Mouse (Mus musculus) adrenal gland, adult 8-10 months (tissue): ENCODE measurements at regions not wholly inside any gene's neighbourhood (a gene's known extent, or its start where the extent isn't known, plus 50 kb on each side); places are given as distances from the start of the nearest gene placed in this dataset.

ENCODE experiments used
- DNase-seq: peaks from one replicate; pipeline ENCODE4 v3.0.0; 2022

DNA sequence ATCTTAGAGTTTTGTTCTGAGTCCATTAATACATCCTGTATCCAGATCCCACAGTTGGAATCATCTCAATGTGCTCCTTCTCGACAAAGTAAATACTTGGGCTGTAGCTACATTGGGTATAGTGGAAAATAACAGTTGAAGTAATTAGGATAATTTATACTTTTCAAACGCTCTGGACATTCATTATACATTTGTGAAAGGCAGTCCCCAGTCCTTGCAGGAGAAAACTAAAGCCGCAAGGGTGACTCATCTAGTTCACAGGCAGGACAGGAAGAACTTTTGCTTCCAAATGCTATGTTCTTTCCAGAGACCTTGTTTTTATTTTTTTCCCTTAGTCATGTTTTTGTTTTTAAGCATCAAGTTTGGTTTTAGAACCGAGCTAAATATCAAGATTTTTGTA, 218.8 kb downstream of the Gpr37 start:
- no peak for DNase-seq

DNA sequence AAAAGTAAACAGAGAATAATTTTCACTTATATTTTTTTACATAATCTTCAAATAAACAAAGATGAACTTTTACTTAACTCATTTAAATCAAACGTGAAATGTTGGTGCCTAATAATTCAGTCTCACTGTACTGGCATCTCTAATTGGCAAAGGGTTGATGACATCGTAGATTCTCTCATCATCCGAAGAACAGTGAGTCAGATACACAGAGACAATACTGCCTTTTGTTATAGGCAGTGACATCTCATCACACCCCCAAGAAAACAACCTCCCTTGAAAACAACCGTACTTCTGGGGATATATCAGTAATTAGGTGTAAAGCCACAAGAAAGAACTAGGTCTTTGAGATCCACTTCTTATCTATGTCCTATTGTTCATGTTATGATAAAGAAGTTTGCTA, 227.5 kb downstream of the Gpr37 start:
- no peak for DNase-seq

DNA sequence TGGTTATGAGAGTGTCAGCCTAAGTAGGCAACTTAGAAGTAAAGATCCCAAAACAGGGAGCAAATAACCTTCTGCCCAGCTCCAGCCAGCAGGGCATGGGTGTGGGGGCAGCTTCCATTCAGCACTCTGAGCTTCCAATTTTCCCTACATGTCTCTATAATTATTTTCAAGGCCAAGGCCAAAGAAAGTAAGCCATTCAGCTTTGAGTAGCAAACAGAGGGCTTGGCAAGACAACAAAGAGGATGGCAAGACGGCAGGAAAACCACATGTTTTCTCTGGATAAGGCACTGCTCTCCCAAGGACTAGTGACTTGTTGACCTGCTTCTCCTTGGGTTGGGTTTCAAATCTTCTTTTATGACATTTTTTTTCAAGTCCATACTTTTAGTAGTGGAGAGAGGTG, 240.1 kb downstream of the Gpr37 start:
- DNase-seq, result peak; percentile 70

DNA sequence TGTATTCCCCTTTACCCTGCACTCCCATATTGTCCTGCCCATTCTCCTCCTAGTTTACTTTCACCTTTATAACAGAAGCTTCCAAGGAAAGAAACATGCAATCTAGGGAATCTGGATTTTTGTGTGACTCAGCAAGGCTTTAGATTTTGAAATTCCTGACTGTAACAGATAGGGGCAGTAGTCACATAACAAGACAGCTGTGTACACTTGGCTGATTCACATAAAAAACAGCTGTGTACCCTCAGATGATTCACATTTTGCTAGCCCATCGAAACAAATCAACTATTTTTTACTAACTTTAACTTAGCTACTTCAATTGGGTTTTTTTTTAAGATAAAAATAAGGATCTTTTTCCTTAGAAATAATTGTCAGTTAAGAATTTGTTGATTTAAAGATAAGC, 240.6 kb downstream of the Gpr37 start:
- no peak for DNase-seq

DNA sequence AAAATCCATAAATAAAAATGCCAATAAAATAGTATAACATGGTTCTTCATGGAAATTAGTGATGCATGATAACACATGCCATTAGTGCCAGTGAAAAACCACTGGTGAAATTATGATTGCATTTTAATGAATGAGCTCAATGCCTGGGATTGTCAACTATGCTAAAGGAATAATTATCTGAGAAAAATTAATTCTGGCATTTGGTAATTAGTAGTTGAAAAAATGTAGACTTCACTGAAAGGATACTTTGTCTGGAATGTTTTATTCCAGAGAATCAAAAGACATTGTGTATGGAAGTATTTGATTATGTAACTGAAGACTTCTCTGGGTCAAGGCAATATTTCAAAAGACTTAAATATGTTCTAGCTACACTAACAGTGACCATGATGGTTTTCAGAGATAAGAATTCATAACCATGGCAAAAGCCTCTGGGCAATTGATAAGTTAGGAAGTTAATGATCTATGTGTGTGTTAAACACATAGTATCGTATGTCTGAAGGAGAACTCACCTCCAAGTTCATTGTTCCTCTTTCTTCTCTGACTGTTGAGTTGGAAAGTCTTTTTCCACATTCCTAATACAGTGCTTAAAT, 245.1 kb downstream of the Gpr37 start:
- DNase-seq, result no peak

DNA sequence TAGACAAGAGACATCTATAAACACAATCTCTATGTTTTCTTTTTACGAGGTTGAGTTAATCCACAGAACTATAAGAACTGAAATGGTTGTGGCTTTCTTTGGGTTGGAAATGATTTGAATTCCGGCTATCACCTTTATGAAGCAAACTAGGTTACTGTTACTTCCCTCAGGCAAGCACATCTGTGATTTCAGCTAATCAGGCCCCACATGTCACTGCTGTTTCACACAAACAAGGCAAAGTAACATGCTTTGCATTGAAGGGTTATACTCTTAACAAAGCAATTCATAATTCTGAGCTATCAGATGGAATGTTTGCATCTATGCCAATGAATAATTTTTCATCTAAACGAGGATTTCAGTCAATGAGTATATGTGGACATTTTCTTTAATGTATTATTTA, 246.4 kb downstream of the Gpr37 start:
- DNase-seq, result no peak

DNA sequence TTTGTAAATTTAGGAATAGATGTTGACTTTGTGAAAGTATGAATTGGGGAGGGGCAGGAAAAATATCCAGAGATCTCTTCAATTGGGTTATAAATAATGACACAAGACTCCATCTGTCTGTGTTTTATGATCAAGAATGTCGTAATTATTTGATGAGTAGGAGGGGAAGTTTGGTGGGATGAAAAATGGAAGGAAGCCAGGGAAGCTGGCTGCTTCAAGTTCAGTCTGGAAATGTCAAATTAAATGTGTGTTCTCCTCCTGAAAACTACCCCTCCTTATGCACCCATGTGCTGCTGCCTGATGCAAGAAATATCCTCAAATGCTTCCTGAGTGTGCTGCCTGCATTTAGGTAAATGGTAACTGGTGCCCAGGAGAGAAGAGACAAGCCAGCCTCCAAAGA, 246.8 kb downstream of the Gpr37 start:
- DNase-seq, result no peak

DNA sequence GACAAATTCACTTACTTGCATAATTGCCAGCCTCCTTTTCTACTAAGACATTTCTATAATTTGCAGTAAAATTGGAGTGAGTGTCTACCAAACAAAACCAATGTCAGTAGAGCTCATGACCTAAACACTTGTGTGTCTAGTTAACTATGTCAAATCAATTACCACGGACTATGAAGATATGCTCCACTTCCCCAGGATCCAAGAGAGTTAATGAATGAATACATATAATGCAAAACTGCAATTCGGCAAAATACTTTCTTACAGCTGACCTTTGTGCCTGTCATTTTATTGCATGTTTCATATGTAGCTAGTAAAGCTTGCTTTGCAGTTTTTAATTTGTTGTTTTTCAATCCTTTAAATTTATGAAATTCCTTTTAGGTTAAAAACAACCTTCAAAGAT, 248.4 kb downstream of the Gpr37 start:
- DNase-seq, result no peak

DNA sequence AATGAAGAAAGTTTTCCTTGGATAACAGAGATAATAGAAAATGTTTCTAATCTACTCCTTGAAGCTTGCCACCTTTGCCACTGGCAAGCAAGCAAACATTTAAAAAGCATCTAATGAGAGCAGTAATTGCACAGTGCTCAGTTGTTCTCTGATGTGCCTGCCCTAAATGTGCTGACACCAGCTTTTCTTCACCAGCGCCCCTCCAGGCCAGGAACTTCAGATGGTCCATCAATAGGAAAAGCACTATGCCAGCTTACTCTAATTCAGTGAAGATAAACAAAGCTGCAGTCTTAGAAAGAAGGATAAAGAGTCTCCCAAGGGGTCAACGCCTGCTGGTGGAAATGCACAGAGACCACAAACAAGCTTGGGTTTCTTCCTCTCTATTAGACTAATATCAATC, 252.7 kb downstream of the Gpr37 start:
- DNase-seq, result no peak

DNA sequence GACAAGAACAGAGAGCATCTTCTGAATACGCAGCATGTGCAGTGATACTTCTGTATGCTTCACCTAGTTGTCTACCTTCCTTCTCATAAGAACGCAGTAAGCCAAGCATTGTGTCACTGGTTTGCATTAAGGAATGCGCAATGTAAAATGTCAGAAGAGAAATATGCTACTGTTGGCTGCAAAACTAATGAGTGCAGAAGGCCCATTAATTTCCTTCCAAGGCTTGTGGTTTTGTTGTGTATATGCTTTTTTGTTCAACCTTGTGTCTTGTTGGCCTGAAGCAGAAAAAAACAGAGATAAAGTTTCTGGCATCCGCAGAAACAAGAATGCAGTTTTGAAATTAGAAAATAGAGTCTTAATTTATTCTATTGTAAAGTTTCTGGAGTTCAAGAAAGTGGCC, 261.5 kb downstream of the Gpr37 start:
- no peak for DNase-seq

DNA sequence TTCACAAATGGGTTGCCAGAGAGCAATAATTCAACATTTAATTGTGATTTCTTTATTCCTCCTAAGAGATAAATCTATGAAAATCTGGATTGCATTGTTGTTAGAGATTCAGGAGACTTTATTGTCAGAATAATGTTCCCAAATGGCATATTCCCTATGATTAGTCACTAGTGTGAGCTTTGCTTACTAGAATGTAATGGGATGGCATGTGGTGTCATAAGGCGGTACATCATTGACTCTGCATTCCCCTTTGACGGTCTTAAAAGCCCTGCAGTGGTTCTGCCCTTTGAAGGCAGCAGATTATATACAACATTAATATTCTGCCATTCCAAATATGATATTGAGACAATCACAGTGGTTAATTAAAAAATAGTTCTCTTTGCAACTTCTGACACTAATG, 271.7 kb downstream of the Gpr37 start:
- no peak for DNase-seq

DNA sequence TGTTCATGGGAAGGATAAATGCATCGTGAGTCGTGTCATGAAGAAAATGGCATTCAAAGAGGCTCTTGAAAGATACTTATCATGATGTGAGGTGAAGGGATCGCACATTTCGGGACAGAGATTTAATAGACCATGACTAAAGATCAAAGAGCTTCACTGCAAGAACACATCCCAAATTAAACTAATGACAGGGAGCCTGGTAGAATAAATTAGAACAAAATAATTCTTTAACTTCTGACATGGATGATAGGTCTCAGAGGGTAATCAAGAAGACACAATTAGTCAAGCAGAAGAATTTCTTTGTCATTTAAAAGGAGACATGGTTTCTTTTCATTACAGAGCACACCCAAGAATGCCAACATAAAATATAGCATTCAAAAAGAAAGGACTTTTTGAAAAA, 300.7 kb downstream of the Gpr37 start:
- DNase-seq, result no peak
